Mouse (Mus musculus) left cerebral cortex, adult 8-10 months (tissue): Measurements from ENCODE around the gene Alpk3. TPM values are rescaled to one million over a fixed set of nuclear protein-coding genes. Genes with fewer than 3 reads are reported as not detected.

Experiments
- total RNA-seq, 4 experiments: library from RNA; stranded (reverse); gene quantifications; 2 replicates each; pipeline ENCODE4 v1.2.4; 2022

Alpk3 gene
- total RNA-seq, 4 experiments from 2014 or later: 0.48 to 0.95 (median 0.65) TPM

Other genes starting within 250 kb of the Alpk3 start
- 10 to 100 TPM; 18.0 to 29.9 (median 24.9) TPM for gene Iqgap1, start 231.6 kb upstream of the Alpk3 start, total RNA-seq
- 10 to 100 TPM; 11.3 to 16.9 (median 14.0) TPM for gene Zscan2, start 196.7 kb upstream of the Alpk3 start, total RNA-seq
- gene Wdr73, start 156.3 kb upstream of the Alpk3 start, total RNA-seq: 10 to 100 TPM; 26.2 to 29.3 (median 27.8) TPM
- 1 to 10 TPM; 3.4 to 7.1 (median 4.7) TPM for gene Nmb, start 152.5 kb upstream of the Alpk3 start, total RNA-seq
- gene Sec11a, start 109.8 kb upstream of the Alpk3 start, total RNA-seq: 10 to 100 TPM; 41.1 to 47.5 (median 41.9) TPM
- gene Zfp592, start 63.9 kb upstream of the Alpk3 start, total RNA-seq: 10 to 100 TPM; 19.5 to 23.1 (median 21.0) TPM
- under 1 TPM in 3 of 4 experiments, not detected in 1; 0.20 to 0.32 (median 0.26) TPM for gene Slc28a1, start 57.2 kb downstream of the Alpk3 start, total RNA-seq
- gene Pde8a, start 156.0 kb downstream of the Alpk3 start, total RNA-seq: 10 to 100 TPM; 12.5 to 16.6 (median 14.5) TPM